Mouse (Mus musculus): ENCODE results near the gene E130218I03Rik. TPM values are rescaled to one million over a fixed set of nuclear protein-coding genes. Genes with fewer than 3 reads are reported as not detected.
"Not testable (repeated sequence)": the region's sequence is repeated elsewhere in the genome, so short reads cannot be mapped to it uniquely, and the experiment has no call there.

The E130218I03Rik gene
- polyA plus RNA-seq, 2 experiments, result 0.10 to 0.67 TPM

DNA sequence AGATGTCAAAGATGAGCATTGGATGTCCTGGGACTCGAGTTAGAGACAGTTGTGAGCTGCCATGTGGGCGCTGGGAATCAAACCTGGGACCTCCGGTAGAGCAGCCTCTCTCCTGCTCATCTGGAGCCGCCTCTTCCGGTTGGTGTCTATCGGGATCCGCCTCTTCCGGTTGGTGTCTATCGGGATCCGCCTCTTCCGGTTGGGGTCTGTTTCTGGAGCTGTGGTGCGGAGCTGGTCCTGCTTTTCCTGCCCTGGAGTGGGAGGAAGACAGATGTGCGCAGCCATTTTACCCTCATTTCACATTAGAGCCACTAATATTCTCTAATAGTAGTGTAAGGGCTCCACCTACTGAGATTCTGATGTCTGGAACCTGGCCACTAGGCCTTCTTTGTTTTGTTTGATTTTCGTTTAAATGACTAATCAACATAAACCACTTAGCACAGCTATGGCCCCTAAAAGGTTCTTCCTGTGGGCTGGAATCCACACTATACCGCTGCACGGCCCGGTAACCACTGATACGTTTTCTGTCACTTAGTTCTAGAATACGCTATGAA, 24.7 kb downstream of the E130218I03Rik start:
- H3K4me2 ChIP-seq (replicated peaks; ENCODE audit: low read depth, low read length, severe bottlenecking), result no peak overlapping the region
- no peaks in the 10 kb centered on the region for H3K9me3 ChIP-seq (ENCODE audit: control insufficient read depth, low read length)
- DNase-seq (ENCODE audit: low spot score) (no peak), ATAC-seq (ENCODE audit: low FRiP score, low read depth) (no peak)
- H3K4me1 ChIP-seq (ENCODE audit: control insufficient read depth, insufficient read depth, low read length), result no peaks in the 10 kb centered on the region; the same call in 1 of the 2 replicates
- no peak overlapping the region for H3K27ac ChIP-seq (replicated peaks; ENCODE audit: low read depth, low read length)
- no peak for TF ChIP-seq POLR2A (IDR thresholded peaks at IDR 0.05; ENCODE audit: borderline replicate concordance, extremely low read depth, insufficient read depth, insufficient read length)
- no peak overlapping the region for H3K4me3 ChIP-seq (replicated peaks; ENCODE audit: low read length)
- no peaks in the 10 kb centered on the region for H3K36me3 ChIP-seq (ENCODE audit: control insufficient read depth, insufficient read depth, low read length)
- WGBS, result 86% methylated on average over 19 of the region's 19 CpGs
- H3K27me3 ChIP-seq (ENCODE audit: control insufficient read depth, insufficient read depth, low read length), result no peaks in the 10 kb centered on the region
- H3K9ac ChIP-seq (ENCODE audit: low read depth, low read length, severe bottlenecking), result no peak overlapping the region

- not testable (repeated sequence) for H3K4me3 ChIP-seq (replicated peaks; ENCODE audit: low read length); H3K27me3 ChIP-seq (ENCODE audit: control insufficient read depth, insufficient read depth, low read length); DNase-seq (ENCODE audit: low spot score); H3K27ac ChIP-seq (replicated peaks; ENCODE audit: low read depth, low read length); H3K9me3 ChIP-seq (ENCODE audit: control insufficient read depth, low read length); H3K36me3 ChIP-seq (ENCODE audit: control insufficient read depth, insufficient read depth, low read length); ATAC-seq (ENCODE audit: low FRiP score, low read depth); H3K9ac ChIP-seq (ENCODE audit: low read depth, low read length, severe bottlenecking); H3K4me1 ChIP-seq (ENCODE audit: control insufficient read depth, insufficient read depth, low read length); H3K4me2 ChIP-seq (replicated peaks; ENCODE audit: low read depth, low read length, severe bottlenecking)
These were observed 26.2 kb downstream of the E130218I03Rik start for GRCm38 (mm10) chr4:134269622-134270021.

DNA sequence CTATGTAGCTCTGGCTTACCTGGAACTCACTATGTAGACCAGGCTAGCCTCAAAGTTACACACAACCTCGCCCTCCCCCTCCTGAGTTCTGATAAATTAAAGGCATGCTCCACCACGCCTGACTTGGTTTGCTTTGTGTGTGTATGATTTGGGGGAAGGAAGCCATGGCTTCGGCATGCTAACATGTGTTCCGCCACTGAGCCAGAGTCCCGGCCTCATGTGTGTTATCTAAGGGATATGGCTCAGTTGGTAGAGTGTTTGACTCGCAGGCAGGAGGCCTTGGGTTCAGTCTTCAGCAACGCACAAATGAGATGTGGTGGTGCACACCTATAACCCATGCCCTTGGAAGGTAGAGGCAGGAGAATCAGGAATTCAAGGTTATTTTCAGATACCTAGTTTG, 28.5 kb downstream of the E130218I03Rik start:
- no peak overlapping the region for H3K4me2 ChIP-seq (replicated peaks; ENCODE audit: low read depth, low read length, severe bottlenecking)
- no peaks in the 10 kb centered on the region; the same call in 1 of the 2 replicates for H3K4me1 ChIP-seq (ENCODE audit: control insufficient read depth, insufficient read depth, low read length)
- H3K9me3 ChIP-seq (ENCODE audit: control insufficient read depth, low read length), result no peaks in the 10 kb centered on the region
- H3K27me3 ChIP-seq (ENCODE audit: control insufficient read depth, insufficient read depth, low read length), result no peaks in the 10 kb centered on the region
- peaks cover 11% of the 10 kb centered on the region for H3K36me3 ChIP-seq (ENCODE audit: control insufficient read depth, insufficient read depth, low read length)
- TF ChIP-seq POLR2A (IDR thresholded peaks at IDR 0.05; ENCODE audit: borderline replicate concordance, extremely low read depth, insufficient read depth, insufficient read length), result no peak
- no peak overlapping the region for H3K9ac ChIP-seq (ENCODE audit: low read depth, low read length, severe bottlenecking)
- no peak overlapping the region for H3K27ac ChIP-seq (replicated peaks; ENCODE audit: low read depth, low read length)
- ATAC-seq (ENCODE audit: low FRiP score, low read depth), result no peak
- no peak overlapping the region for H3K4me3 ChIP-seq (replicated peaks; ENCODE audit: low read length)
- 77% methylated on average over 7 of the region's 7 CpGs for WGBS
- DNase-seq (ENCODE audit: low spot score), result no peak

- 15% methylated on average over 13 of the region's 13 CpGs for WGBS
- no peak overlapping the region for H3K27ac ChIP-seq (replicated peaks; ENCODE audit: low read depth, low read length)
- H3K4me3 ChIP-seq (replicated peaks; ENCODE audit: low read length), result peak overlapping the region; percentile 13
- H3K9me3 ChIP-seq (ENCODE audit: control insufficient read depth, low read length), result no peaks in the 10 kb centered on the region
- H3K4me2 ChIP-seq (replicated peaks; ENCODE audit: low read depth, low read length, severe bottlenecking), result peak overlapping the region; percentile 35
- H3K27me3 ChIP-seq (ENCODE audit: control insufficient read depth, insufficient read depth, low read length), result no peaks in the 10 kb centered on the region
- no peak for DNase-seq (ENCODE audit: low spot score)
- H3K36me3 ChIP-seq (ENCODE audit: control insufficient read depth, insufficient read depth, low read length), result peaks cover 20% of the 10 kb centered on the region
- no peak for ATAC-seq (ENCODE audit: low FRiP score, low read depth)
- TF ChIP-seq POLR2A (IDR thresholded peaks at IDR 0.05; ENCODE audit: borderline replicate concordance, extremely low read depth, insufficient read depth, insufficient read length), result no peak
- H3K4me1 ChIP-seq (ENCODE audit: control insufficient read depth, insufficient read depth, low read length), result no peaks in the 10 kb centered on the region; the same call in 1 of the 2 replicates
- H3K9ac ChIP-seq (ENCODE audit: low read depth, low read length, severe bottlenecking), result no peak overlapping the region
These were observed 29.4 kb downstream of the E130218I03Rik start for GRCm38 (mm10) chr4:134272731-134273416.

GRCm38 (mm10) chr4:134273417-134274345, 30.2 kb downstream of the E130218I03Rik start:
- Histone ChIP-seq H3K36me3 (ENCODE audit: control insufficient read depth, insufficient read depth, low read length) (peaks cover 28% of the 10 kb centered on the region), H3K4me2 (replicated peaks; ENCODE audit: low read depth, low read length, severe bottlenecking) (peak overlapping the region; percentile 35), H3K9me3 (ENCODE audit: control insufficient read depth, low read length) (no peaks in the 10 kb centered on the region), H3K4me1 (ENCODE audit: control insufficient read depth, insufficient read depth, low read length) (no peaks in the 10 kb centered on the region; the same call in 1 of the 2 replicates), H3K27ac (replicated peaks; ENCODE audit: low read depth, low read length) (no peak overlapping the region), H3K27me3 (ENCODE audit: control insufficient read depth, insufficient read depth, low read length) (no peaks in the 10 kb centered on the region), H3K9ac (ENCODE audit: low read depth, low read length, severe bottlenecking) (peak overlapping the region; percentile 28; the same call in 1 of the 2 replicates), H3K4me3 (replicated peaks; ENCODE audit: low read length) (peak overlapping the region; percentile 13)
- WGBS, result 7% methylated on average over 14 of the region's 14 CpGs
- ATAC-seq (ENCODE audit: low FRiP score, low read depth), result no peak
- TF ChIP-seq POLR2A (IDR thresholded peaks at IDR 0.05; ENCODE audit: borderline replicate concordance, extremely low read depth, insufficient read depth, insufficient read length), result no peak
- peak; percentile 62 for DNase-seq (ENCODE audit: low spot score)

Data from limb, embryonic 14.5 days (tissue).